Mouse (Mus musculus): ENCODE measurements around the gene Cpsf6. TPM values are rescaled to one million over a fixed set of nuclear protein-coding genes. Genes with fewer than 3 reads are reported as not detected.

Gene Cpsf6
- polyA plus RNA-seq, 1 experiment = 51.9 TPM

DNA sequence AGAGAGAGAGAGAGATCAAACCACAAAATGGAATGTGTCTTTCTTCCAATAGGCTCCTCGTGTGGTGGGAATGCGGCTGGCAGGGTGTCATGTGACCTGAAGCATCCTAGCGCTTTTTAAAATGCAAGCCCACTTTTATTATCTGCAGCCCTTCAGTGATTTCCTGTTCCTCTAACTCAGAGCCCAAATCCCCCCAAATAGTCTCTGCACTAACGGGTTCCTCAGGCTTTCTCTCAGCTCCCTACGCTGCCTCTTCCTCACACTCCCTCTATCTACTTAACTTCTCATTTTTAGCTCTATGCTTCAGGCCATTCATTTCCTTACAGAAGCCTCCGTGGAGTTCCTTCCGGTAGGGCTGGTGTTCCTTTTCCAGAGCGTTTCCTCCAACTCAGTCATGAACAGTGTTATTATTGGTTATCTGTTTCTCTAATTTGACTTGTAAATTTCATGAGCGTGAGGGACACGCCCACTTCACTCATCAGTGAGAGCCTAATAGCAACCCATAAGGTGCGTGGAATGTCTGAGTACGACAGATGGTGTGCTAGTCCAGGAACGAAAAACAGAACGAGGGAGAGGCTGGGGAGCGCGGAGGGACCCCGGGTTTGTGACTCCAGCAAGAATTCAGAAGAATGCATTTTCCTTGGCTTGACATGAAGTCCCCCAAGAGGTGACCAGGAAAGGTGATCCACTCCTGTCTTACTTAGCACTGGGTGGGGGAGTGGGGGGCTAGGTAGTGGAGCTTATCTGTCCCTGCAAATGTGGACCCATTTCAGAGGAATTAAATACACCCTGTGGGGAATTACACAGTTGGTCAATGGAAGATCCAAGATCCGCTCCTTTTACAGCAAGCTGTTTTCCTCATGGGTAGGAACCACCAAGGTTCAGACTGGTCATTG is 38.2 kb upstream of the Cpsf6 start:
- 9% methylated on average over 18 of the region's 18 CpGs for WGBS
- Histone ChIP-seq H3K4me3 (ENCODE audit: extremely low read depth, insufficient read depth, insufficient read length) (peak overlapping the region; percentile 50), H3K27me3 (ENCODE audit: control insufficient read depth, insufficient read depth, low read length) (no peaks in the 10 kb centered on the region), H3K27ac (ENCODE audit: insufficient read depth, low read length) (no peak overlapping the region; the same call in 1 of the 2 replicates), H3K36me3 (ENCODE audit: control insufficient read depth, insufficient read depth, low read length) (no peaks in the 10 kb centered on the region), H3K4me1 (ENCODE audit: control insufficient read depth, insufficient read depth, insufficient read length) (peaks cover 4% of the 10 kb centered on the region; the same call in 1 of the 2 replicates)
- DNase-seq (ENCODE audit: low read depth in 1 of 2, low spot score in 2 of 2) = peak; percentile 41 to 52
- TF ChIP-seq POLR2A (IDR thresholded peaks at IDR 0.05; ENCODE audit: low read depth, low read length) (no peak), CTCF (IDR thresholded peaks at IDR 0.05; ENCODE audit: extremely low read depth, insufficient read depth, insufficient read length, insufficient replicate concordance) (no peak)

DNA sequence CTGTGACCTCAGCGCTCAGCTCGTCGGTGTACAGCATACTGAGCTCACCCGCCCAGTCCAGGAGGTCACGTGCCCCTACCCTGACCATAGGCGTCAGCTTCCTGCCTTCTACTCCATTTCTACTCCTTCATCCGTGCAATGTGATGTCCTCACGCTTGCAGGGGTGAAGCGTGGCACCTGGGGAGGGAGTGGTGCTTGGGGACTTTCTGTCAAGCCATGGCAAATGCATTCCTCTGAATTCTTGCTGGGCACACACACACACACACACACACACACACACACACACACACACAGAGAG is 37.6 kb upstream of the Cpsf6 start:
- Histone ChIP-seq H3K4me3 (ENCODE audit: extremely low read depth, insufficient read depth, insufficient read length) (peak overlapping the region; percentile 42), H3K4me1 (ENCODE audit: control insufficient read depth, insufficient read depth, insufficient read length) (peaks cover 4% of the 10 kb centered on the region; the same call in 1 of the 2 replicates), H3K36me3 (ENCODE audit: control insufficient read depth, insufficient read depth, low read length) (no peaks in the 10 kb centered on the region), H3K27me3 (ENCODE audit: control insufficient read depth, insufficient read depth, low read length) (no peaks in the 10 kb centered on the region), H3K27ac (ENCODE audit: insufficient read depth, low read length) (0 out of 2 replicates have a peak overlapping the region, but pooled peaks have one; percentile 1)
- DNase-seq (ENCODE audit: low read depth in 1 of 2, low spot score in 2 of 2) = peak; percentile 33 to 67
- TF ChIP-seq POLR2A (IDR thresholded peaks at IDR 0.05; ENCODE audit: low read depth, low read length) (no peak), CTCF (IDR thresholded peaks at IDR 0.05; ENCODE audit: extremely low read depth, insufficient read depth, insufficient read length, insufficient replicate concordance) (no peak)
- WGBS = 3% methylated on average over 9 of the region's 9 CpGs

DNA sequence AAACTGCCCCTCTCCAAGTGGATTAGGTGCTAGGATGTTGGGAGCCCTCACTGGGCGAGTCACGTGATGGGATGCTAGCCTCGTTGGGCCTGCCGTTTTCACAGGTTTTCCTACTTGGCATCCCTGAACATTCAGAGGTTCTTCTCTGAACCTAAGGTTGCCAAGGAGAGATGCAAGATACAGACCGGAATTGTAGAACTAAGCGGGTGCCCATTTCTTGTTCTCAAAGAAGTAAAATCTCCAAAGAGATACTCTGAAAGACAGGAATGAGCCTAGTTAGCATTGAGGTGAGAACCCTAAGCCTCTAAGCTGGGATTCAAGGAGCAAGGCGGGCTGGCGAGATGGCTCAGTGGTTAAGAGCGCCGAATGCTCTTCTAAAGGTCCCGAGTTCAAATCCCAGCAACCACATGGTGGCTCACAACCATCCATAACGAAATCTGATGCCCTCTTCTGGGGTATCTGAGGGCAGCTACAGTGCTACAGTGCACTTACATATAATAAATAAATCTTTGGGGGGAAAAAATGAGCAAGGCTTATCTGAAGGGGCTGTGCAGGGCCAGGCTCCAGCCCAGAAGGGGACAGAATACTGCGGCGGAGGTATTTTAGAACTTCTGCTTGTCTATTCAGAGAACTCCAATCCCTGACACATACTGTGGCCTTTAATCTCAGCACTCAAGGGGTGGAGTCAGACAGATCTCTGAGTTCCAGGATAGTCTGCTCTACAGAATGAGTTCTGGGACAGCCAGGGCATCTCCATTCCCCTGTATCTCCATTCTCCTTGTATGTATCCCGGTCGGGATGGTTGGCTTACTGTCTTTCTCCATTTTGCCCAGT is 37.0 kb upstream of the Cpsf6 start:
- no peak for DNase-seq (ENCODE audit: low read depth in 1 of 2, low spot score in 2 of 2)
- H3K27ac ChIP-seq (ENCODE audit: insufficient read depth, low read length) = peak overlapping the region; percentile 1; the same call in 1 of the 2 replicates
- TF ChIP-seq POLR2A (IDR thresholded peaks at IDR 0.05; ENCODE audit: low read depth, low read length) = no peak
- TF ChIP-seq CTCF (IDR thresholded peaks at IDR 0.05; ENCODE audit: extremely low read depth, insufficient read depth, insufficient read length, insufficient replicate concordance) = no peak
- no peaks in the 10 kb centered on the region for H3K36me3 ChIP-seq (ENCODE audit: control insufficient read depth, insufficient read depth, low read length)
- WGBS = 81% methylated on average over 16 of the region's 16 CpGs
- no peaks in the 10 kb centered on the region for H3K27me3 ChIP-seq (ENCODE audit: control insufficient read depth, insufficient read depth, low read length)
- H3K4me3 ChIP-seq (ENCODE audit: extremely low read depth, insufficient read depth, insufficient read length) = peak overlapping the region; percentile 42; the same call in 1 of the 2 replicates
- peaks cover 4% of the 10 kb centered on the region; the same call in 1 of the 2 replicates for H3K4me1 ChIP-seq (ENCODE audit: control insufficient read depth, insufficient read depth, insufficient read length)

DNA sequence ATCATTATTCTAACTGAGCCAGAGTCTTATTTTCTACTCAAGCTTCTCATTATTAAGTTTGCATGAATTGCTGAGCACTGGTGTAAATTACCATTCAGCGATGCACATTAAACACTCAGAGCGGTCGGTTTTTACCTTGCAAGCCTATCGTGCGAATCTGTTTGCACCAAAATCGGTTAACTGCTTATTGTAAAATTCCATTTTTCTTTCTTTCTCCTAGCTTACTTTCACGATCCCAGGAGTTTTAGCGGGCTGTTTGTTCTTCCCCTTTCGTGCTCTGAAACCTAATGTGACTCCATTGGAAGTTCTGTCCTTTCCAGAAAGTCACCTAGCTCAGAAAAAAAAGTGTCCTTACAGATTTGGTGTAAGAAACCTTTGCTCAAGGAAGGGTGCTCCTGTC is 36.3 kb upstream of the Cpsf6 start:
- DNase-seq (ENCODE audit: low read depth in 1 of 2, low spot score in 2 of 2) = no peak
- Histone ChIP-seq H3K4me3 (ENCODE audit: extremely low read depth, insufficient read depth, insufficient read length) (no peak overlapping the region), H3K27me3 (ENCODE audit: control insufficient read depth, insufficient read depth, low read length) (no peaks in the 10 kb centered on the region), H3K36me3 (ENCODE audit: control insufficient read depth, insufficient read depth, low read length) (no peaks in the 10 kb centered on the region), H3K4me1 (ENCODE audit: control insufficient read depth, insufficient read depth, insufficient read length) (peaks cover 4% of the 10 kb centered on the region; the same call in 1 of the 2 replicates), H3K27ac (ENCODE audit: insufficient read depth, low read length) (no peak overlapping the region)
- TF ChIP-seq CTCF (IDR thresholded peaks at IDR 0.05; ENCODE audit: extremely low read depth, insufficient read depth, insufficient read length, insufficient replicate concordance) = no peak
- 93% methylated on average over 9 of the region's 9 CpGs for WGBS

DNA sequence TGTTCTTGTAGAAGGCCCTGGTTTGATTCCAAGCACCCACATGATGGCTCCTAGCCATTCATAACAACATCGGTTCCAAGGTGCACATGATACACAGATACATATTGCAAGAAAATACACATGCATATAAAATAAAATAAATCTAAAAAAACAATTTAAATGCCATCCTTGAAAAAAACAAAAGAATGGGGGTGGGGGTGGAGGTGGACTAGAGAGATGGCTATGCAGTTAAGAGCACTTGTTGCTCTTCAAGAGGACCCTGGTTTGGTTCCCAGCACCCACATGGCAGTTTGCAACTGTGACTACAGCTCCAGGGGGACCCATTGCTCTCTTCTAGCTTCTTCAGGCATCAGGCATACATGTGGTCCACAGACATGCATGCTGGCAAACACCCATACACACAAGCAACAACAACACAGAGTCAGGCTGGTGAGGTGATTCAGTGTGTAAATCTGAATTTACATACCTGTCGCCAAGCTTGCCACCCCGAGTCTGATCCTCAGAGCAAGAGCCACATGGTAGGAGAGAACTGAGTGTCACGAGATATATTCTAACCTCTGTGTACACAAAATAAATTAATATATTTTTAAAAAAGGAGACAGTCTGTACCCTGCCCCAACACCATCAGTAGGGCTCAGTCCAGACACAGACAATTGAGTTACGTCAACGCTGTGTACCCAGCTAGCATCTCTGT is 35.7 kb upstream of the Cpsf6 start:
- Histone ChIP-seq H3K4me3 (ENCODE audit: extremely low read depth, insufficient read depth, insufficient read length) (no peak overlapping the region), H3K27ac (ENCODE audit: insufficient read depth, low read length) (no peak overlapping the region), H3K4me1 (ENCODE audit: control insufficient read depth, insufficient read depth, insufficient read length) (peaks cover 4% of the 10 kb centered on the region; the same call in 1 of the 2 replicates), H3K36me3 (ENCODE audit: control insufficient read depth, insufficient read depth, low read length) (no peaks in the 10 kb centered on the region), H3K27me3 (ENCODE audit: control insufficient read depth, insufficient read depth, low read length) (no peaks in the 10 kb centered on the region)
- TF ChIP-seq CTCF (IDR thresholded peaks at IDR 0.05; ENCODE audit: extremely low read depth, insufficient read depth, insufficient read length, insufficient replicate concordance) (no peak), POLR2A (IDR thresholded peaks at IDR 0.05; ENCODE audit: low read depth, low read length) (no peak)
- 97% methylated on average over 6 of the region's 6 CpGs for WGBS
- DNase-seq (ENCODE audit: low read depth in 1 of 2, low spot score in 2 of 2) = no peak

DNA sequence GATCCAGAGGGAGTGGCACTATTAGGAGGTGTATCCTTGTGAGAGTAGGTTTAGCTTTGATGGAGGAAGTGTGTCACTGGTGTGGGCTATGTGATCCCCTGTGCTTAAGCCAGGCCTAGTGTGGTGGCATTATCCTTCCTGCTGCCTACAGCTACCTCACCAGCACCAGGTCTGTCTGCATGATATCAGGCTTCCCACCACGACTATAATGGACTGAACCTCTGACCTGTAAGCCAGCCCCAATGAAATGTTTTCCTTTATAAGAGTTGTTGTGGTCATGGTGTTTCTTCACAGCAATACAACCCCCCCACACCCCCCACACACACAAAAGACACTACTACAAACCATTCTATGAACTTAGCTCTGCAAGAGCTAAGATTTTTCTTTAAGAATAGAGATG is 34.9 kb upstream of the Cpsf6 start:
- DNase-seq (ENCODE audit: low read depth in 1 of 2, low spot score in 2 of 2) = no peak
- Histone ChIP-seq H3K4me1 (ENCODE audit: control insufficient read depth, insufficient read depth, insufficient read length) (peaks cover 4% of the 10 kb centered on the region; the same call in 1 of the 2 replicates), H3K4me3 (ENCODE audit: extremely low read depth, insufficient read depth, insufficient read length) (no peak overlapping the region), H3K27ac (ENCODE audit: insufficient read depth, low read length) (no peak overlapping the region), H3K36me3 (ENCODE audit: control insufficient read depth, insufficient read depth, low read length) (no peaks in the 10 kb centered on the region), H3K27me3 (ENCODE audit: control insufficient read depth, insufficient read depth, low read length) (no peaks in the 10 kb centered on the region)
- WGBS = 75% methylated on average over 1 of the region's 1 CpGs
- TF ChIP-seq POLR2A (IDR thresholded peaks at IDR 0.05; ENCODE audit: low read depth, low read length) (no peak), CTCF (IDR thresholded peaks at IDR 0.05; ENCODE audit: extremely low read depth, insufficient read depth, insufficient read length, insufficient replicate concordance) (no peak)

Data from spleen, adult 2 months (tissue).